Mouse (Mus musculus) forebrain, embryonic 16.5 days (tissue): ENCODE measurements around the gene March5. TPM values are rescaled to one million over a fixed set of nuclear protein-coding genes. Genes with fewer than 3 reads are reported as not detected.
"Not testable (repeated sequence)": the region's sequence is repeated elsewhere in the genome, so short reads cannot be mapped to it uniquely, and the experiment has no call there.

ENCODE experiments used
- ATAC-seq: fragments of 200-750 bp; cut with Nextera tagmentation; 2 replicates; pipeline ENCODE4 v1.8.0; 2017; ENCODE audit warnings: mild to moderate bottlenecking, moderate library complexity
- H3K27ac ChIP-seq: fragments of 300-500 bp; sonication (generic); 2 replicates; pipeline ENCODE4 v1.5.1; 2014; ENCODE audit warnings: low read length, control low read depth
- H3K27me3 ChIP-seq: fragments of 300-500 bp; sonication (generic); replicated peaks from 2 replicates; pipeline ENCODE4 v1.6.1; 2014; ENCODE audit warnings: low read length; ENCODE audit not compliant: control insufficient read depth, insufficient read depth
- H3K36me3 ChIP-seq: fragments of 300-500 bp; sonication (generic); 2 replicates; pipeline ENCODE4 v1.6.1; 2014; ENCODE audit not compliant: control insufficient read depth, insufficient read depth
- H3K4me1 ChIP-seq: fragments of 300-500 bp; sonication (generic); replicated peaks from 2 replicates; pipeline ENCODE4 v1.6.1; 2014; ENCODE audit warnings: low read length; ENCODE audit not compliant: control insufficient read depth, insufficient read depth
- H3K4me2 ChIP-seq: fragments of 300-500 bp; sonication (generic); 2 replicates; pipeline ENCODE4 v1.6.1; 2014; ENCODE audit warnings: mild to moderate bottlenecking, low read length, control low read depth
- H3K4me3 ChIP-seq: fragments of 300-500 bp; sonication (generic); replicated peaks from 2 replicates; pipeline ENCODE4 v1.5.1; 2014; ENCODE audit warnings: mild to moderate bottlenecking, low read length, control low read depth
- H3K9ac ChIP-seq: fragments of 300-500 bp; sonication (generic); replicated peaks from 2 replicates; pipeline ENCODE4 v1.6.1; 2014; ENCODE audit warnings: low read depth, low read length, control low read depth
- H3K9me3 ChIP-seq: fragments of 300-500 bp; sonication (generic); 2 replicates; pipeline ENCODE4 v1.6.1; 2016; ENCODE audit warnings: low read length; ENCODE audit not compliant: control insufficient read depth
- WGBS: fragments of 180-500 bp; shearing (Covaris S2); extraction: QIAGEN DNeasy Blood & Tissue Kit; methylation state at CpG from one replicate; pipeline ENCODE4 v1.1.7; 2014; 5-methylcytosine and 5-hydroxymethylcytosine counted together
- polyA plus RNA-seq: library from polyadenylated mRNA; unstranded; fragments of >200 nt; fragmentation: Nextera tagmentation; extraction: Ambion mirVana; gene quantifications from 2 replicates; pipeline ENCODE4 v1.2.1, GENCODE M21; 2015

The March5 gene
- polyA plus RNA-seq, 1 experiment from 2014 or later, result 111 TPM

DNA sequence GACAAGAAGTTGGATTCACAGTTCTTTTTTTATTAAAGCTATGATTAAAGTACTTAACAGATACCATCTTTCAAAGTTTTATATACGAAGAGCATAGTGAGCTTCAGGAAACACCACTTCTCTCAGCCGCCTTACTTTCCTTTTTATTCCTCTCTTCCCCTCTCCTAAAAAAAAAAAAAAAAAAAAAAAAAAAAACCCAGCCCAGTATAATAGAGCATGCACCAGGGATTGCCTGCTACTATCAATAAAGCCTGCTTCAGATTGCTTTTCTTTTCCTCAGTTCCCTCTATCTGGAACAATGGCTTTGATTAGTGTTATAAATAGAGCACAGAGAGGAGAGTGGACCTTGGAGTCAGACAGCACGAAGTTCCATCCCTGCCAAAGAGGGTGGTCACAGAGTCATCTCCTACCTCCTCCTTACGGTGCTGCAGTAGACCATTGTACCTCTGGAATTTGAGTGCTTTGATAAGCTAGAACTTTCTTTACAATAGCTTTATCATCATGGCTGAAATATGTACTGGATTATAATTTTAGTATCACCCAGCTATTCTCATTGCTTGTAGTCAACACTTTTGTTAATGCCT lies 30.4 kb upstream of the March5 start:
- Histone ChIP-seq H3K9ac (no peak overlapping the region), H3K36me3 (no peaks in the 10 kb centered on the region), H3K9me3 (no peaks in the 10 kb centered on the region), H3K27ac (no peak overlapping the region), H3K4me3 (peak overlapping the region; percentile 23), H3K4me1 (peaks cover 30% of the 10 kb centered on the region), H3K27me3 (no peaks in the 10 kb centered on the region), H3K4me2 (peak overlapping the region; percentile 47)
- WGBS, result 36% methylated on average over 4 of the region's 4 CpGs
- no peak for ATAC-seq

DNA sequence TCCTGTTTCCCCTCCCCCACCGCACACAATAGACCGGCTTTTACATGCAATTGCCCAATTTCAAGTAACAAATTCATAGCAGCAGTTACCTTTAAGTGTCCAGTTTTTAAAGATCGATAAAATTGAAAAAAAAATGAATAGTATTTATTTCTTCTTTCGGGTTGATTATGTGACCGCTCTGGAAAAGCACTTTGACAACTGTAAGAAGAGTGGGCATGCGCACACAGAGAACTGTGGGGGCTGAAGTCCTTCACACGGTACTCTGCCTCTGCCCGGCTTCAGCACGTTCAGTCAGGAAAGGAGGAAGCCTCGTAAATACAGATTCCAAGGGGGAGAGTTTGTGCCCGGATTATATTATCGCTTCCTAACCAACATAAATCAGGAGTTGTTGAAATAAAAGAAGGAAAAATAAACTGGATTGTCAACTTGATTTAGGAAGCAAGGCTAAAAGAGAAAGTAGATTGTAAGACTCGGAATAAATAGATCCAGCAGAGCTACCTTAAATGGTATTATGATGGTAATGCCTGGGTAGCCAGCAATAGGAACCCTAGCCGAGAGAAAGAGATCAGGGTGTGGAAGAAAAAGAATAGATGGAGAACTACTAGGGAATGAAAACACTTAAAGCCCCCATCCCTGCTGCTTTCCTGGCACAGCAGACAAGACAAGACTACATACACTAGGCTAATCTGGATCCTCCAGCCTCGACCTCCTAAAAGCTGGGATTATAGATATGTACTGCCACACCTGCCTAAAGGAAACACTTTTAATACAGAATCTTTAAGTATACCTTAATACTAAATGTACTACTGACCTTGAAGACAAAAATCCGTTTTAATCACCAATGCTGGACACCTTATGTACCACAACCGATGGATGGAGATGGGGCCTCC lies 29.3 kb upstream of the March5 start:
- Histone ChIP-seq H3K27ac (peak overlapping the region; percentile 29; the same call in 1 of the 2 replicates), H3K4me2 (peak overlapping the region; percentile 44), H3K4me3 (peak overlapping the region; percentile 50), H3K4me1 (peaks cover 19% of the 10 kb centered on the region), H3K27me3 (no peaks in the 10 kb centered on the region), H3K9me3 (no peaks in the 10 kb centered on the region), H3K36me3 (no peaks in the 10 kb centered on the region), H3K9ac (peak overlapping the region; percentile 18; the same call in 1 of the 2 replicates)
- ATAC-seq, result peak; percentile 82
- 17% methylated on average over 17 of the region's 17 CpGs for WGBS

DNA sequence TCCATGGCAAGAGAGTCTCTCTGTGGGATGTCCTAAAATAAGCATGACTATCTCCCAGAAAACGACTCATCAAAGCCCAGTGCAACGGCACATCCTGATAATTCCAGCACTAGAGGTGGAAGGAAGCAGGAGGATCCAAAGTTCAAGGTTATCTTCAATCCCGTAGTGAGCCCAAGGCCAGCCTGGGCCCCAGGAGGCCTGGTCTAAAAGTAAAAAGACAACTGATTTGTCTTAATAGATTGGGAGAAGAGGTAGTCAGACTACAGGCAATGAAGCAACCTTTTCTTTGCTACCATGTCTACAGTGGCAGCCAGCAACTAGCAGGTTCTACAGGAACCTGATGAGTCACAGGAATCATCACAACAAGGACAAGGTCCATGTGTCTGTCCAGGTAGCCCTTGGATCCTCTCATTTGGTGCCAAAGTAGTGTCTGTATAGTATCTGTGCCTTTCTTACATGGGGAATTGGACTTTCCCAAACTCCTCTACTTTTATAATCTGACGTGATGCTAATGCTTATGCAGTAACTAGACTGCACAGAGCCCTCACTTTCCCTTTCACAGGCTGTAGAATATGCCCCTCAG lies 18.9 kb upstream of the March5 start:
- Histone ChIP-seq H3K9ac (no peak overlapping the region), H3K9me3 (no peaks in the 10 kb centered on the region), H3K36me3 (no peaks in the 10 kb centered on the region), H3K27ac (no peak overlapping the region), H3K4me3 (no peak overlapping the region), H3K4me1 (no peaks in the 10 kb centered on the region), H3K4me2 (no peak overlapping the region), H3K27me3 (no peaks in the 10 kb centered on the region)
- ATAC-seq, result no peak
- WGBS, result 84% methylated on average over 4 of the region's 4 CpGs

DNA sequence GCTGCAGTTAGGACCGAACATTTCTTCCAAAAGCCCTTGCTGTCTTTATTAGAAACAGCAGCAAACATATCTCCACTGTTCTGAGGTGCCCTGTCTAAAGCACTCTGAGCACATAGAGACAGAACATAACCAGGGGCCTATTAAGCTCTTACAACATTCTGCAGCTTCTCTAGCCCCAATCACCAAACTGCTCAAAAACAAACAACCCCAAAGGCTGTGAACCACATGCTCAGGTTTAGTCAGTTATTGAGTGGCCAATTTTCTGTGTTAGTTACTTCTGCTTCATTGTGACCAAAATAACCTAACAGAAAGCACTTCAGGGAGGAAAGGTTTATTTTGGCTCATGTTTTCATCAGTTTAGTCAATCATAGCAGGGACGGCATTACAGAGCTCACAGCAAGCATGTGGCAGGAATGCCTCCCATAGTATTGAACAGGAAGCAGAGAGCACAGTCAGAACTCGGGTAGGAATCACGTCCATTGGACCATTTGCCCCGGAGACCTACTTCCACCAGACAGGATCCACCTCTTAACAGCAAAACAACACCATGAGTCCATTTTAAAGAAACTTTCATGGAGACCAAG lies 14.8 kb upstream of the March5 start:
- no peaks in the 10 kb centered on the region for H3K36me3 ChIP-seq
- no peak overlapping the region for H3K27ac ChIP-seq
- H3K9ac ChIP-seq, result no peak overlapping the region
- H3K4me1 ChIP-seq, result no peaks in the 10 kb centered on the region
- no peak for ATAC-seq
- H3K4me3 ChIP-seq, result no peak overlapping the region
- H3K9me3 ChIP-seq, result no peaks in the 10 kb centered on the region
- no peak overlapping the region for H3K4me2 ChIP-seq
- WGBS, result 80% methylated on average over 5 of the region's 5 CpGs
- H3K27me3 ChIP-seq, result no peaks in the 10 kb centered on the region

DNA sequence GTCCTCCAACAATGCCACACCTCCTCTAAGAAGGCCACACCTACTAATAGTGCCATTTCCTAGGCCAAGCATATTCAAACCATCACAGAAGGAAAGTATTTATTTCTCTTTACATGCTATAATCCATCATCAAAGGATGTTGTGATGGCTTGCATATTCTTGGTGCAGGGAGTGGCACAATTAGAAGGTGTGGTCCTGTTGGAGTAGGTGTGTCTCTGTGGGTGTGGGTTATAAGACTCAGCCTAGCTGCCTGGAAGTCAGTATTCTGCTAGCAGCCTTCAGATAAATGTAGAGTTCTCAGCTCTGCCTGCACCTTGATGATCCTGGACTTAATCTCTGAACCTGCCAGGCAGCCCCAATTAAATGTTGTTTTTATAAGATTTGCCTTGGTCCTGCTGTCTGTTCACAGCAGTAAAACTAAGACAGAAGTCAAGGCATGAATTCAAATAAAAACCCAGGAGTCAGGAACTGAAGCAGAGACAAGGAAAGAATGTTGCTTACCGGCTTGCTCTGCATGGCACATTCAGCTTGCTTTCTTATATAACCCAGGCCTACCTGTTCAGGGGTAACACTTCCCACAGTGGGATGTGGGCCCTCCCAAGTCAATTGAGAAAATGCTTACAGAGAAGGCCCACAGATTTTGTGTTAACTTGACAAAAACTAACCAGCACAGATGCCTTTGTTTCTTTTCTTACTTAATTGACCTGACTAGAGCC lies 9.0 kb upstream of the March5 start:
- 85% methylated on average over 1 of the region's 1 CpGs for WGBS
- ATAC-seq, result no peak
- H3K9ac ChIP-seq, result no peak overlapping the region
- H3K36me3 ChIP-seq, result no peaks in the 10 kb centered on the region
- H3K4me1 ChIP-seq, result no peaks in the 10 kb centered on the region
- H3K4me3 ChIP-seq, result no peak overlapping the region
- H3K27me3 ChIP-seq, result no peaks in the 10 kb centered on the region
- no peak overlapping the region for H3K4me2 ChIP-seq
- no peaks in the 10 kb centered on the region for H3K9me3 ChIP-seq
- no peak overlapping the region for H3K27ac ChIP-seq

DNA sequence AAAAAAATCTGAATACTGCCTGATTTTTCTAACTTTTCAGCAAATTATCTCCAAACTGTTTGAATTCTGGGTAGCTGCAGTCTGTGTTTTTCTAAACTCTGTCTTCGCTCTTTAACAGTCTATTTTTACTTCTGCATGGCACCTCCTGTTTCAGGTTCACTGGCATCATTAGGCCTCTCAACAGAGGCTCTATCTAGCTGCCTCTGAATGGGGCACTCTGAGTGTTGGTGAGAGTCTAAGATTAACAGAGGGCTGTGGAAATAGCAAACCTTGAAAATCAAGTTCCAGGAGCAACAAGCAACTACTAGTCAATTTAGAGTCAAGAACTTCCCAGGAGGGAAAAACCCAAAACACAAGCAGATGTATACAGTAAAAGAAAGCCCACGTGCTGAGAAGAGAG lies 7.5 kb upstream of the March5 start:
- WGBS, result 77% methylated on average over 2 of the region's 2 CpGs
- Histone ChIP-seq H3K4me1 (no peaks in the 10 kb centered on the region), H3K9me3 (no peaks in the 10 kb centered on the region), H3K4me3 (no peak overlapping the region), H3K9ac (no peak overlapping the region), H3K27ac (no peak overlapping the region), H3K27me3 (no peaks in the 10 kb centered on the region), H3K4me2 (no peak overlapping the region), H3K36me3 (no peaks in the 10 kb centered on the region)
- ATAC-seq, result no peak

DNA sequence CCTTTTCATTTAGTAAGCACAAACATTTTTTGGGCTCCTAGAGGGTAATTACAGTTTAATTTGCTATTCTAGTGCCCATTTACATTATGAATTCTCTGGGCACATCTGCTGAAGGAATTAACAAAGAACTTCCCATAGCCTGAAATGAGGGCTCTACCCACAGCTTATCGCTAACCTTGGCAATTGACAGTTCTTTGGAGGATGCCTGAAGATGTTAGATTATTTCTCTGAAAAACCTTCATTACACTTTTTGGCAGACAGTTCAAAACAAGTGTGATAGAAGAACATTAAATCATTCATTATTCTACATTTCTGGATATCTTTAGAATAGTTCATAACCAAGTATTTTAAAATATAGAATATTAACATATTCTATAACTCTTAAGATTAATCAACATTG lies 4.0 kb upstream of the March5 start:
- 92% methylated on average over 1 of the region's 1 CpGs for WGBS
- no peak for ATAC-seq
- no peak overlapping the region for H3K4me3 ChIP-seq
- no peak overlapping the region for H3K27ac ChIP-seq
- H3K4me2 ChIP-seq, result no peak overlapping the region
- H3K4me1 ChIP-seq, result peaks cover 3% of the 10 kb centered on the region
- H3K27me3 ChIP-seq, result no peaks in the 10 kb centered on the region
- no peaks in the 10 kb centered on the region for H3K9me3 ChIP-seq
- no peaks in the 10 kb centered on the region for H3K36me3 ChIP-seq
- H3K9ac ChIP-seq, result no peak overlapping the region

DNA sequence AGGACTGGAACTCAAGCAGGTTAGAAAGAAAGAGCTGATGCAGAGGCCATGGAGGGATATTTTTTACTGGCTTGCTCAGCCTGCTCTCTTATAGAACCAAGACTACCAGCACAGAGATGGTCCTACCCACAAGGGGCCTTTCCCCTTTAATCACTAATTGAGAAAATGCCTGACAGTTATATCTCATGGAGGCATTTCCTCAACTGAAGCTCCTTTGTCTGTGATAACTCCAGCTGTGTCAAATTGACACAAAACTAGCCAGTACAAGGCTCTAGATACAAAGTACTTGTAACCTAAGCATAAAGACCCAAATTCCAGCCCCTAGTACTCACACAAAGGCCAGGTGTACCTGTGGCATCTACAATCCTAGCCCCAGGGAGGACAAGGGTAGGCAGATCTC lies 2.2 kb upstream of the March5 start:
- not testable (repeated sequence) for ATAC-seq, H3K27me3 ChIP-seq, H3K9ac ChIP-seq, H3K27ac ChIP-seq, H3K9me3 ChIP-seq, H3K36me3 ChIP-seq, H3K4me2 ChIP-seq, H3K4me3 ChIP-seq
- peaks cover 17% of the 10 kb centered on the region for H3K4me1 ChIP-seq
